Mouse (Mus musculus): ENCODE results near the gene Grb7.

Gene Grb7

DNA sequence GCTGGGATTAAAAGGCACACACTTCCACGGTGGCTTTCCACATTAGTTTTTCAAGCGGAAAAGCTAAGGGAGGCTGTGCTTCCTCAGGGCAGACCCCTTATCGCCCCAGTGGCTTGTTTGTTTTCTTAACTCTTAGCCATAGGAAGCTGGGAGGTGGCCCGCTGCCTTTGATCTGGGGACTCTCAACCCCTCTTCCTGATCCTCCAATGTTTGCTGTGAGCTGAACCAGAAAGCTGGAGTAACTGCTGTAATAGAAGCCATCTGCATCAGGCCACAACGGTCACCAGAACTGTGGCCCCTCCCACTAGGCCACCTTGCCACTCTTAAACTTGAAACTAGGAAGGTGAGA, at the start of gene Grb7:
Grb7 (plus strand) TSS at position 182 of the 349 bp plus-strand sequence.
- DNase-seq (ENCODE audit: low spot score): no peak

DNA sequence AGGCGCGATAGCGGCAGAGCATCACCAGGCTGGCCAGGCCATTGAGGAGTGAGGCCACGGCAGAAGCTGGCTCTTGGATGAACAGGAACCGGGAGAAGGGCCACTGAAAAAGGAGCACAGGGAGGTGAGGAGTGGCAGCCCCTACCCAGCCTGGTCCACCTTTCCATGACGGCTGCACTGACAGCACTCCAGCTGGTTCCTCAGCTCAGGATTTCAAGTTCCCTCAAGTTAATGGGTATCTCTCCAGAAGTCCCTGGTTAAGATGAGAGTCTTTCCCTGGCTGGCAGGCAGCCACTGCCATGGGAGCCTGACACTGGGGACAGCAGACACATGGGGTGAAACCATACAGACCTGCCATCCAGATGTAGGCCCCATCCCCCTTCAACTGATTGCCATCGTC, 48.2 kb upstream of the Grb7 start:
- DNase-seq (ENCODE audit: low spot score): no peak

DNA sequence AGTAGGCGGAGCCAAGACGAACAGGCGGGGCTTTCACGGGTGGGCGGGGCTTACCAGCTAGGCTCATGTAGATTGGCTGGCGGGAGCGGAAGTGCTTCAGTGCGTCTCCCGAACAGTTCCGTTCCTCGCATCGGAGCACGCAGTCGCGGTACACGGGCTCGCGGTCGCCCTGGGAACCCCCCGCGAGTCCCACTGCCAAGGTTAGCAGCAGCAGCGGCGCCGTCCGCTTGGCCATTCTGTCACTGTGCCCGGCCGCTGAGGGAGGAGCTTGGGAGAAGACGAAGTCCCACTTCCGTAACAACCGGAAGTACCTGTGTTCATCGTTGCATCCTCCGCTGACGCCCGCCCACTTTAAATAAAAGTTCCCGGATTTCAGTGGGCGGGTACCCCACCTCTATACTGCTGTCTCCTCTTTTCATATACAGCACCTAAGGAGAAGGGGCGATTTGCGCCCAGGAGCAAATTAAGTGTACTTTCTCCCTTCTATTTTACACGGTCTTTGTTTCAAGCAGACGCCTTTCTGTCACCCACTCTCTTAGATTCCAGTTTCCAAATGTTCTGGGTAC, 46.0 kb upstream of the Grb7 start, which contains the start of gene Pgap3:
Pgap3 (minus strand) TSS at position 330 of the 566 bp plus-strand sequence.
- DNase-seq (ENCODE audit: low spot score): peak; percentile 94

DNA sequence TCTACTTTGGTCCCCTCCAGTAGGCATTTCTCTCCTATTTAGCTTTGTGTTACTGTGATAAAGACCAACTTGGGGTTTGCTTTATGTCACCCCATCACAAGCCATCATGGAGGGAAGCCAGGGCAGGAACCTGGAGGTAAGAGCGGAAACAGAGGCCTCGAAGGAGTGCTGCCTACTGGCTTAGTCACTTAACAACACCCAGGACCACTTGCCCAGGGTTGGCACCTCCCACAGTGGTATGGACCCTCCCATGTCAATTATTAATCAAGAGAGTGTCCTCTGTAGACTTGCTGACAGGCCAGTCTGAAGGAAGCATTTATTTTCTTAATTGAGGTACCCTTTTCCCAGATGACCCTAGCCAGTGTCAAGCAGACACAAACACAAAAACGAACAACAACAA, 45.4 kb upstream of the Grb7 start:
- DNase-seq (ENCODE audit: low spot score): no peak

DNA sequence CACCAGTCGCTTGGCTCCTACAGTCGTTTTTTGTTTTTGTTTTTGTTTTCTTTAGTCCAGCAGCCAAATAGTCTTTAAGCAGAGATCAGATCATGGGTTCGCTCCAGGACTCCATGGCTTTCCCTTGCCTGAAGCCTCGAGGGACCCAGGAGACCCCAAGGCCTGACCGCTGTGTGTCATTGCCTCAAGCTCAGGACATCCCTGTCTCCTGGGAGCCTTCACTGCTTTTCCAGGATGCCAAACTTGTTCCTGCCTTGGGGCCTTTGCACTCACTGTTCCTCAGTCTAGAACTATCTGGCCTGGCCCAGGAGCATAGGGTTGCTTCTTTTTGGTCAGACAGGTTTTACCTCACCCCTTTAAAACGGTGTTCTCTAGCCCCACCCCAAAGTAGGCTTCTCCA, 39.6 kb upstream of the Grb7 start:
- no peak for DNase-seq (ENCODE audit: low spot score)

DNA sequence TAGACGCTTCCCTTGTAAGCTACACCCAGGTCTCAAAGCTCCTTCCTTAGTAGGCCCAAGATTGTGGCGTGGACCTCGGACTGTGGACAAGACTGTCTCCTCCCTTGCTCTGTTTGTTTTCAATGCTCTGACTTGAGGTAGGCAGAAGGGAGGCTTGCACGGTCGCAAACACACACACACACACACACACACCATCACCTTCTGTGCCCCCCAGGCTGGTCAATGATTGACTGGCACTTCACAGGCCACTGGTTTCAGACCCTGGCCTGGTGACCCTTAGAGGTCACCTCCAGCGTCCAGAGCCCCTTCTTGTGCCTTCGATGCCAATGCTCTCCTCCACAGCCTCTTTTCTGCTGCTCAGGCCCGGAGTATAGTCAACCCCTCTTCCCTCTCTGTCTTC, 37.3 kb upstream of the Grb7 start:
- DNase-seq (ENCODE audit: low spot score): no peak

DNA sequence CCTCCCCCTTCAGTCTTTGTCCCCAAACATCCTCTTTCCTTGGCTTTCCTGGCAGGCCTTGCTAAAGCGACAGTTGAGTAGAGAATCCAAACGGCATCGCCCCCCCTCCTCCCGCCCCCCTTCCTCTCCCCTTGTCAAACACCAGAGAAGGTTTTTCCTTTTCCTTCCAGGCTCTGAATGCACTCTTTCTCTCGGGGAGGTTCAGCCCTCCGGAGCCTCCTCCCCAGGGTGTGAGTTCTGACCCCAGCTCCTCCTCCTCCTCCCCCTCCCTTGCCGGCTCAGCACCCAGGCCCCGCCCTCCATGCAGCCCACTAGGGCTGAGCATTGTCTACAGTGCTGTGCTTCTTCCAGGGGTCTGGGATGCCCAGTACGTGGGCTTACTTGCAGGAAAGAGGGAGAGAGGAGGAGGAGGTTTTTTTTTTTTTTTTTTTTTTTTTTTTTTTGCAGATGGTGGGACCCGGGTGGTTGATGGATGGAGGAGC, 36.8 kb upstream of the Grb7 start:
- DNase-seq (ENCODE audit: low spot score): no peak

DNA sequence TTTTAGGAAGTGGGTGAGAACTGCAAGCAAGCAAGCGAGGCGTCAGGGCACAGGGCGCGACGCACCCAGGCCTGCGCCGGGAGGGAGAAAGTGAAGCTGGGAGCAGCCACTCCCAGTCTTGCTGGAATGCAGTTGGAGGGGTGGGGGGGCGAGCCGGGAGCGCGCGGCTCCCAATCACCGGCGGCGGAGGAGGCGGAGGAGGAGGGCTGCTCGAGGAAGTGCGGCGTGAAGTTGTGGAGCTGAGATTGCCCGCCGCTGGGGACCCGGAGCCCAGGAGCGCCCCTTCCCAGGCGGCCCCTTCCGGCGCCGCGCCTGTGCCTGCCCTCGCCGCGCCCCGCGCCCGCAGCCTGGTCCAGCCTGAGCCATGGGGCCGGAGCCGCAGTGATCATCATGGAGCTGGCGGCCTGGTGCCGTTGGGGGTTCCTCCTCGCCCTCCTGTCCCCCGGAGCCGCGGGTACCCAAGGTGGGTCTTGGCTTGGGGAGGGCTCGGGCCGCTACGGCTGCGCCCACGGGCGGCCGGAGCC, 33.9 kb upstream of the Grb7 start, which contains the start of gene Erbb2:
Erbb2 (plus strand) TSS at position 198 of the 524 bp plus-strand sequence.
- peak; percentile 69 for DNase-seq (ENCODE audit: low spot score)

DNA sequence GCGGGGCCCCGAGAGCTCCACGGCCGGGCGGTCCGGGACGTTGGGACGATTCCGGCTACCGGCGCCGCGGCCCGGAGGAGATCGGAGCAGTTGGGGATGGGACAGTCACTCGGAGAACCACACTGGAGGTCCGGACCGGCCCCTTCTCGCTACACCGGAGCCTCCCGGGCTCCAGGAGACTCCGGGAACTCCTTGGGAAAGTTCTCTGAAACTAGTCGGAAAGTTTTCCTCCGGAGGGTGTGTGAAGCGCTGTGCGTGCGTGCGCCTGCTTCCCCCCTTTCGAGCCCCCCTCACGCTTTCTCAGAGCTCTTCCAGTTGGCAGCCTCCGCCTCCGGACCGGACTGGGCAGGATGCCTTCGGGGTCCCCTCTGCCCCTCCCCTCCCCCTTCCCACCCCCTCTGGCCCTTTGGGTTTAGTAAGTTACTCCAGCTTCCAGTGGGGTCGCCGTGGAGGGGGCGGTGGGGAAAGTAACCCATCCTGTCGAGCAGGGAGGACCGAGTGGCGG, 33.3 kb upstream of the Grb7 start:
- peak; percentile 30 for DNase-seq (ENCODE audit: low spot score)

DNA sequence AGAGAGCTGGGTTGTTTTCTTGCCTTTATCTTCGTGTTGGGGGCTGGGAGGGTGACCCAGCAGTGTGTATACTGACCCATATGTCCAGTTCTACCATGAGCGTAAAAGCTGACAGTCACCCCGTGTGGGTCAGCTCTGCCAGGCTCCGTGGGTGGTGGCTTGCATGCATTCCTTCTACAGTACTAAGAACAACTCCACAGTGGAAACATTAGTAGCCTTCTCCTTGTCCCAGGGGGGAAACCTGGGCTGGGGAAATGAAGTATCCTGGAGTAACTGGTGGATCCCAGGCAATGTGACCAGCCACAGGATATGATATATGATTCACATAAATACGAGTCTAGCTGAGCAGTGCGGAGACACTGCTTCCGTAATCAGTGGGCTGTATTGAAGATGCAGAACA, 32.5 kb upstream of the Grb7 start:
- no peak for DNase-seq (ENCODE audit: low spot score)

DNA sequence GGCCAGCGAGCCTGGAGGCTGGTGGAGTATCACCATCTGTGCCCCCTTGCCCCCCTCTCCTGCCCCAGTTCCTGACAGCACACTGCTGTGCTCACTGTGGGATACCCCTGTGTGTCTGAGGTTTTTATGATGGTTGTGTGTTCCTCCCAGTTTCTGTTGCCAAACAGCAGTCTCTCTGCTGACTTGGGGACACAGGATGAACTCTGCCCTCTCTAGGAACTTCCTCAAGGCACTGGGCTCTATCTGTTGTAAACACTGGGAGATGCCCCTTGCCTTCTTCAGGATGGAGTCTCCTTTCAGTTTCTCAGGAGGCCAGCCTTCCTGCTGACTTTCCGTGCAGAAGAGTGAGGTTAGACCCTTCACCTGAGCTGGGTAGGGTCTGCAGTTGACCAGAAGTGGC, 32.0 kb upstream of the Grb7 start:
- peak; percentile 31 for DNase-seq (ENCODE audit: low spot score)

DNA sequence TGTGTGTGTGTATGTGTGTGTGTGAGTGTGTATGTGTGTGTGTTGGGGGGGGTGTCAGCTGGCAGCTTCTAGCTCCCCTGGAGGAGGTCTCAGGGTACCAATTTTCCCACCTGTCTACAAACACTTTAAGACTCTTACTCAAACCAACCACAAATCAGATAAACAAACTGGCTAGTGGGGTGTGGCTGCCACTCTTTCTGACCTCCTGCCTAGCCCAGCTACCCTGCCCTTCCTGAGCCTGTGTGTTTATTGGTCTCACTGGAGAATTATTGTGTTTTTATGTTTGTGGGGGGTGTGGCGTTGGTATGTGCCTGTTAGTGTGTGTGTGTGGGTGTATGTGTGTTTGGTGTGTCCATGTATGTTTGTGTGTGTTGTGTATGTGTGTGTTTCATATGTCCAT, 29.1 kb upstream of the Grb7 start:
- DNase-seq (ENCODE audit: low spot score): no peak

DNA sequence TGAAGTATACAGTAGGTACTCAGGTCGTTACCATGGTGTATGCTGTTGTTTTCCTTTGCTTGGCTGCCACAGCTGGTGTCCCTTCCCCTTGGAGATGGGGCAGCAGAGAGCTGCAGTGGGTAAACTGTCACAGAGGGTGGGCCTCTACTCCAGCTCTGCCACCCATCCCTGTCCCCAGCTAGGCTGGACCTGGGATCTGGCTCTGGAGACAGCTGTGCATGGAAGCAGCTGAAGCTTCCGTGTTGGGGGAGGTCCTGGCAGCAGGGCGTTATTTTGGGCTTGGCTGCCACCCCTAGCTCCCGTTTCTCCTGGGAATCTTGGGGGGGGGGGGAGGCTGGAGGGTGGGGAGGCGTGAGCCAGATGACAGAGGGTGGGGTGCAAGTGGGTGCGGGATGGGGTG, 27.9 kb upstream of the Grb7 start:
- no peak for DNase-seq (ENCODE audit: low spot score)

DNA sequence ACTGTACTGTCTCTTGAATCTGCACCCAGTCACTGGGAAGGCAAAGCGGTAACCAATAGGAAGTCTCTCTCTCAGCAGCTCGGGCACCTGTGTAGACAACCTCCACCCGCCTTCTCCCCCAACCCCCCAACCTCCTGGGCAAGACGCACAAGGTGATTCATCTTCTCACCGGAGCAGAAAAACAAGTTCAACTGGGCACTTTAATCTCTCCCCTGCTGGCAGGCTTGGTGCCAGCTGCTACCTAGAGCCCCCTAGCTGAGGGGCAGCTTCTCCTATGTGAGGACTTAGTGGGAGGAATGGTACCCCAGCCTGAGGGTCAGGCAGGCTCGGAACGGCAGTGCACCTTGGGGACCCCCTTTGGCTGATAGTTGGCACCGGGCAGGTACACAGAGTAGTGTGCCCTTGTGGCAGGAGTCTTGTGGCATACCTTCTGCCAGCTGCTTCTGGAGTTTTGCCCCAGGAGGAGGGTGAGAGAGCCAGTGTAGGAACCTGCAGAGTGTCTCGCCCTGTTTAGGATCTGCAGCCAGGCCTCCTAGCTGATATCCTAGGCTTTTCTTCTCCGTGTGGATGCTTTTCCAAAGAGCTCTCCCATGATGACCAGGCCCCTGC, 27.2 kb upstream of the Grb7 start:
- DNase-seq (ENCODE audit: low spot score): no peak

DNA sequence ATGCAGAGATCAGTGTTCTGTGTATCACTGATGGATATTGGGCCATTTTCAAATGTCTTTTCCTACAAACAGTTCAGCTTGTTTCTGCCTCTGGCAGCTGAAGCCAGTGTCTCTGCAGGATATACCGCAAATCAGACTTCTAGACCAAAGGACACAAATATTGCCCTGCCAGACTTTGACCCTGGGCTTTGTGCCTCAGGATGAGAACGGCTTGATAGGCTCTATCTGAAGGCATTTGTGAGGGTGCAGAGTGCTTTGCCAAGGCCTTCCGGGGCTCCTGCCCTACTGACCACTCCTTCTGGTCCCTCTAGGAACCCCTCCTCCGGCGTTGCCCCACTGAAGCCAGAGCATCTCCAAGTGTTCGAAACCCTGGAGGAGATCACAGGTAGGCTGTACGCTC, 19.6 kb upstream of the Grb7 start:
- DNase-seq (ENCODE audit: low spot score): no peak

DNA sequence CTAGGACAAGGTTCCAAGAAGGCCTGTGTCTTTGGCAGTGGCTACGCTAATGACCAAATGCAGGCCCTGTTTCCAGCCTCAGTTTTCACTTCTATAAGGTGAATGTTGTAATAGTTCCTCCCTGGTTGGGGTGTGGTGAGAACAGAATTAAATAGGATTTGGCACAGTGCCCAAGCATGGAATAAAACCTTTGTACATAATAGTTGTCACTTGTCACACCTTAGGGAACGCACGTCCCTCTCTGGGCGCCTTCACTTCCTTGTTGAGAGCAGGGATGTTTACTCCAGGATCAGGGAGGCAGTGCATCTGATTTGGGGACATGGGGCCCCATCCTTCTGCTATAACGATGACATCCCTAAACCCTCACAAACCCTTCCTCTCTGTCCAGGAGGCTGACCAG, 17.8 kb upstream of the Grb7 start:
- no peak for DNase-seq (ENCODE audit: low spot score)

DNA sequence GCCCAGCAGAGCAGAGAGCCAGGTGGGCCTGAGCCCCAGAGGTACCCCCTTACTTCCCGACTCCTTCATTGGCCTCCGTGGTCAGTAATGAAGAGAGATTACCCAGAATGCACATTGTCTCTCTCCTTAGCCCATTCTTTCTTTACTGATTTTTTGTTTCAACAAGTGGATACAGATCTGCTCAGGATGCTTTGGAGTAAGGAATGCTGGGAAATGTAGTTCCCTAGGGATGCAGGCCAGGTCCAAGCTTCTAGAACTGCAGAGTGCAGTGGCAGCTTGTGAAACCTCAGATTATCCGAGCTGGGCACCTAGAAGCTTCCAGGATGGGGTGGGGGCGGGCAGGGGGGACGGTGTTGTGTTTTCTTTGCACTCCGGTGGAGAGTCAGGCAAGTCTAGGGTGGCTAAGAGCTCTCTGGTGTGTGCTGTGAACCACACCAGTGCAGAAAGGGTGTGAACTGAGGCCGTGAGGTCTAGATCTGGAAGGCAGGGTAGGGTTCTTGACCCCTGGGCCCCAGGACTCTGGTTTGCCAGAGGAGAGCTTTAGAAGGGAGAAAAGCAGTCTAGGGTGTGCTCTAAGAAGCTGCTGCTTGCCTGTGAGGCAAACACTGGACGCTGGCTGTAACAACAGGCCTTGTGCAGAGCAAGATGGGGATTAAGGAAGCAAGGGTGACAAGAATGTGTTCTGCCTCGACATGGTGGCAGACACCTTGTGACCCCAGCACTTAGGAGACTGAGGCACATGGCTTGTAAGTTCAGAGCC, 14.3 kb upstream of the Grb7 start:
- no peak for DNase-seq (ENCODE audit: low spot score)

DNA sequence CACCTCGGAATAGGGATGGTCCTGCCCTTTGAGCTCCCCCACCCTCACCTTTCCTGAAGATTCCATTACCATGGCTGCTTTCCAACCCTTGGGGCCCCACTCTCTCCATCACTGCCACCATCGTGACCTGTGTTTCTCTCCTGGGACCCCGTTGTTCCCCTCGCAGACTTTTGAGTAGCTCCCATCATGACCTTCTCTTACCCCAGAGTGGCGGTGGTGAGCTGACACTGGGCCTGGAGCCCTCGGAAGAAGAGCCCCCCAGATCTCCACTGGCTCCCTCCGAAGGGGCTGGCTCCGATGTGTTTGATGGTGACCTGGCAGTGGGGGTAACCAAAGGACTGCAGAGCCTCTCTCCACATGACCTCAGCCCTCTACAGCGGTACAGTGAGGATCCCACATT, 10.5 kb upstream of the Grb7 start:
- no peak for DNase-seq (ENCODE audit: low spot score)

DNA sequence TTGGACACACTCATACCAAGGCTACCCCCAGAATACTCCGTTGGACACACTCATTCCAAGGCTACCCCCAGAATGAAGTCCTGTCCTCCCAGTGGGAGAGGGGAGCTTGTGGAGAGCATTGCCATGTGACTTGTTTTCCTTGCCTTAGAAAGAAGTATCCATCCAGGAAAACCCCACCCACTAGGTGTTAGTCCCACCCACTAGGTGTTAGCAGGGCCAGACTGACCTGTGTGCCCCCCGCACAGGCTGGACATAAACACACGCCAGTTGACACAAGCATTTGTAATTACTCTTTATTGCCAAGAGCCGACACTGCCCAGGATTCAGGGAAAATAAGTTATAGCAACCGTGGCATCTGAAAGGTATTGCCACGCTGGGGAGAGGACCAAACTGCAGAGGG, 8.8 kb upstream of the Grb7 start:
- DNase-seq (ENCODE audit: low spot score): no peak

DNA sequence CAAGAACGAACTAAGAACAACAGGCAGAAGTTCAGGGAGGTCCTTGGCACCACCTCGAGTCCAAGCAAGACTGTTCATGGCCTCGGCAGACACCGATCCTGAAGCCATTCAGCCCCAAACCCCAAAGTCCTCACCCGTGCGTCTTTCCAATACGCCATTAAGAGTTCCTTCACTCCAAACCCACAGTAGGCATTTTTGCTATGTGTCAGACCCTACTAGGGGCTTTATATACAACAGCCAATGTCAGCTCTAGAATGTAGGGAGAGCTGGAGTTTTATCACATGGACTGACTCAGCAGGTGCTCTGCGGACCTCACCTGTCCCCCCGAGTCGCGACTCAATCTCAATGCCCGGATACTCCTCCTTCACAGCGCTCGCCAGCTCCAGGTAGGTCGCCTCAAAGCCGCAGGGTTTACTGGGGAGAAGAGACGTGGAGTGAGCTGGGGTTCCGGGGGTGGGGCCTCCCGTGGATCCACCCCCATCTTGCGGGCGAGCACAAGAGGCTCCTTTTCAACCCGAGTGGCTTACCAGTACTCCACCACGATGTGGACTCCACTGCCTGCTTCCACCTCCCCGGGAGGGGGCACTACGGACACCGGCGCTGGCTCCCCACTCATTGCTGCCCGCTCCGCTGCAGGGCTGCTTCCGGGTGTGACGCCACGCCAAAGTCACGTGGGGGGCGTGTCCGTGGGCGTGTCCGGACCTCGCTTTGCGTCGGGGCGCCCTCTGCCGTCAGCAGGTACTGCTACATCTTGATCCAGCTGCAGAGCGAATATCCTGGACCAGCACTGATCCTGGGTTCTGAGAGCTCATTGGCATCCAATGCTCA, 7.6 kb upstream of the Grb7 start, which contains the start of gene Mien1:
Mien1 (minus strand) TSS at position 661 of the 828 bp plus-strand sequence.
- DNase-seq (ENCODE audit: low spot score): peak; percentile 91

DNA sequence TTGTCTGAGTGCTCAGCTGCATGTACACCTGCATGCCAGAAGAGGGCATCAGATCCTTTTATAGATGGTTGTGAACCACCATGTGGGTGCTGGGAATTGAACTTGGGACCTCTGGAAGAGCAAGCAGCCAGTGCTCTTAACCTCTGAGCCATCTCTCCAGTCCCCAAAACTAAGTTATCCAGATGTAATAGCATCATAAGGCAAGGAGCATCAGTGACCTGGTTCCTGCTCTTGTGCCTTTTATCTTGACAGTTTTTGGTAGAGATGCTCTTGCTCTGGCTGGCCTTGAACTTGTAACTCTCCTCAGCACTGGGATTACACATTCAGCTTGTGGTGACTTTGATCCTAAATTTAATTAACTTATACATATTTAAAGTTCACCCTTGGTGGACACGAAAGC, 2.5 kb upstream of the Grb7 start:
- no peak for DNase-seq (ENCODE audit: low spot score)

DNA sequence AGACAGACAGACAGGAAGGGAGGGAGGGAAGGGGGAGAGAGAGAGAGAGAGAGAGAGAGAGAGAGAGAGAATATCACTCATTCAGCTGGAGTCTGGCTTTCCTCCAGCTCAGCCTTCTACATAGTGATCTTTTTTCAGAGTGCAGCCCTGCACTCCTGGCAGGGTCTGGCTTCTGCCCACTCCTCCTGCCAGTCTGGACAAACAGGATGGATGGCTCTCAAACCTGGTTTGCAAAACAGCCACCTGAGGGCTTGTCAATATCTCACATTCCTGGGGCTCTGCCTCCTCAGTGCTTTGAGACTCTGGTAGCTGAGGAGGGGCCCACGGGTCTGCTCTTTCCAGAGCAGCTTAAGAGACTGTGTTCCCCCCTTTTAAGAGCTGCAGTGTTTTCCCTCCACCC, 956 bp upstream of the Grb7 start:
- no peak for DNase-seq (ENCODE audit: low spot score)
